Mouse (Mus musculus) G1E (cell line): Measurements from ENCODE around the gene Grik5. TPM values are rescaled to one million over a fixed set of nuclear protein-coding genes. Genes with fewer than 3 reads are reported as not detected.

Experiments used
- ATAC-seq: 2 replicates; pipeline ENCODE4 v1.8.0; 2016; ENCODE audit warnings: mild to moderate bottlenecking; ENCODE audit not compliant: insufficient number of reproducible peaks, poor library complexity, low FRiP score, severe bottlenecking; ENCODE audit errors: extremely low read depth
- DNase-seq: peaks from one replicate; pipeline ENCODE4 v3.0.0; 2012; ENCODE audit warnings: low spot score
- H3K27me3 ChIP-seq: 2 replicates; pipeline ENCODE4 v1.6.1; 2012; ENCODE audit warnings: mild to moderate bottlenecking, low read length, inconsistent platforms; ENCODE audit not compliant: insufficient read depth
- H3K36me3 ChIP-seq: replicated peaks from 2 replicates; pipeline ENCODE3; 2012; ENCODE audit warnings: mild to moderate bottlenecking, inconsistent platforms
- H3K4me1 ChIP-seq: 2 replicates; pipeline ENCODE4 v1.6.1; 2012; ENCODE audit warnings: low read depth, low read length, inconsistent platforms, mixed read lengths; ENCODE audit not compliant: insufficient read depth
- H3K4me3 ChIP-seq: 2 replicates; pipeline ENCODE4 v1.5.1; 2012; ENCODE audit warnings: low read depth, mild to moderate bottlenecking, inconsistent platforms, low read length, moderate library complexity, mixed read lengths
- H3K9me3 ChIP-seq: replicated peaks from 2 replicates; pipeline ENCODE4 v1.6.1; 2012; ENCODE audit warnings: inconsistent platforms
- CTCF ChIP-seq: IDR thresholded peaks from 2 replicates; pipeline ENCODE4 v1.5.1; 2012; ENCODE audit warnings: low read depth, low read length, inconsistent platforms, mixed read lengths
- GATA1 ChIP-seq: IDR thresholded peaks from 2 replicates; pipeline ENCODE4 v1.6.1; 2012; ENCODE audit warnings: borderline replicate concordance, low read length, inconsistent platforms, mixed read lengths
- GATA2 ChIP-seq: IDR thresholded peaks from 2 replicates; pipeline ENCODE4 v1.6.1; 2012; ENCODE audit warnings: low read depth, low read length, inconsistent platforms, borderline replicate concordance
- POLR2AphosphoS5 ChIP-seq: IDR thresholded peaks from 2 replicates; pipeline ENCODE4 v1.6.1; 2012; ENCODE audit warnings: low read depth, low read length, inconsistent platforms; ENCODE audit not compliant: insufficient replicate concordance
- TAL1 ChIP-seq: conservative IDR thresholded peaks from 2 replicates; pipeline ENCODE4 v1.6.1; 2012; ENCODE audit warnings: low read depth, low read length, inconsistent platforms, mixed read lengths
- polyA plus RNA-seq: library from polyadenylated mRNA; stranded (reverse); fragments of >175 nt; gene quantifications from 2 replicates; pipeline ENCODE4 v1.2.3, GENCODE M21; 2012
- total RNA-seq, 2 experiments: library from RNA; stranded (forward) in 1 of 2; stranded (reverse) in 1 of 2; fragments of 200-1000 nt in 1 of 2; fragments of >200 nt in 1 of 2; fragmentation: Nextera tagmentation in 1 of 2; gene quantifications; 2 replicates each; pipeline ENCODE4 v1.2.3; 2014 to 2017

Gene Grik5
- total and polyA plus RNA-seq, 3 experiments = 91.3 to 198 (median 94.6) TPM

- no peak overlapping the region for H3K4me3 ChIP-seq
- no peak for TF ChIP-seq GATA2
- no peak for TF ChIP-seq CTCF
- TF ChIP-seq TAL1 = no peak
- no peak for TF ChIP-seq POLR2AphosphoS5
- no peak for TF ChIP-seq GATA1
- peaks cover 38% of the 10 kb centered on the region for H3K4me1 ChIP-seq
- peak; percentile 41 for DNase-seq
- no peaks in the 10 kb centered on the region for H3K27me3 ChIP-seq
- no peak for ATAC-seq
- H3K36me3 ChIP-seq = peaks cover 90% of the 10 kb centered on the region
- no peaks in the 10 kb centered on the region for H3K9me3 ChIP-seq
Observed at GRCm38 (mm10) chr7:25025855-25026439, 46.2 kb downstream of the Grik5 start.

- DNase-seq = no peak
- no peak overlapping the region for H3K4me3 ChIP-seq
- no peak for ATAC-seq
- peaks cover 10% of the 10 kb centered on the region for H3K9me3 ChIP-seq
- no peaks in the 10 kb centered on the region for H3K27me3 ChIP-seq
- peaks cover 74% of the 10 kb centered on the region for H3K36me3 ChIP-seq
- no peak for TF ChIP-seq CTCF
- TF ChIP-seq TAL1 = no peak
- TF ChIP-seq GATA2 = no peak
- no peak for TF ChIP-seq GATA1
- no peak for TF ChIP-seq POLR2AphosphoS5
- H3K4me1 ChIP-seq = peaks cover 4% of the 10 kb centered on the region; the same call in 1 of the 2 replicates
Observed at GRCm38 (mm10) chr7:25011592-25011991, 60.6 kb downstream of the Grik5 start.

GRCm38 (mm10) chr7:25010090-25010913 lies 61.8 kb downstream of the Grik5 start:
- no peaks in the 10 kb centered on the region; the same call in 1 of the 2 replicates for H3K27me3 ChIP-seq
- ATAC-seq (no peak), DNase-seq (no peak)
- no peak overlapping the region for H3K4me3 ChIP-seq
- TF ChIP-seq GATA1 (no peak), TAL1 (no peak), POLR2AphosphoS5 (no peak), GATA2 (no peak), CTCF (no peak)
- peaks cover 61% of the 10 kb centered on the region for H3K36me3 ChIP-seq
- peaks cover 4% of the 10 kb centered on the region; the same call in 1 of the 2 replicates for H3K4me1 ChIP-seq
- H3K9me3 ChIP-seq = peaks cover 10% of the 10 kb centered on the region

- H3K9me3 ChIP-seq = peaks cover 10% of the 10 kb centered on the region
- no peak for TF ChIP-seq GATA2
- TF ChIP-seq TAL1 = no peak
- TF ChIP-seq CTCF = no peak
- peaks cover 50% of the 10 kb centered on the region for H3K36me3 ChIP-seq
- DNase-seq (no peak), ATAC-seq (no peak)
- H3K27me3 ChIP-seq = no peaks in the 10 kb centered on the region; the same call in 1 of the 2 replicates
- H3K4me1 ChIP-seq = peaks cover 4% of the 10 kb centered on the region; the same call in 1 of the 2 replicates
- no peak overlapping the region for H3K4me3 ChIP-seq
Observed at GRCm38 (mm10) chr7:25009099-25009700, 62.9 kb downstream of the Grik5 start.

- TF ChIP-seq GATA2 = no peak
- no peak for TF ChIP-seq TAL1
- TF ChIP-seq GATA1 = no peak
- TF ChIP-seq CTCF = no peak
- TF ChIP-seq POLR2AphosphoS5 = no peak
- Histone ChIP-seq H3K9me3 (peaks cover 10% of the 10 kb centered on the region), H3K27me3 (peaks cover 5% of the 10 kb centered on the region; the same call in 1 of the 2 replicates), H3K36me3 (peaks cover 44% of the 10 kb centered on the region), H3K4me3 (no peak overlapping the region), H3K4me1 (peaks cover 4% of the 10 kb centered on the region; the same call in 1 of the 2 replicates)
- ATAC-seq = peak; percentile 54; the same call in 1 of the 2 replicates
- DNase-seq = peak; percentile 76
Observed at GRCm38 (mm10) chr7:25008635-25009034, 63.5 kb downstream of the Grik5 start.
